Mouse (Mus musculus): ENCODE data around the gene Hdac4. TPM values are rescaled to one million over a fixed set of nuclear protein-coding genes. Genes with fewer than 3 reads are reported as not detected.
A peak's percentile ranks its signal among the peaks of the same experiment; 100 is the strongest.

Gene Hdac4
- total RNA-seq, 2 experiments from 2014 or later, result 97.2 to 106 TPM

DNA sequence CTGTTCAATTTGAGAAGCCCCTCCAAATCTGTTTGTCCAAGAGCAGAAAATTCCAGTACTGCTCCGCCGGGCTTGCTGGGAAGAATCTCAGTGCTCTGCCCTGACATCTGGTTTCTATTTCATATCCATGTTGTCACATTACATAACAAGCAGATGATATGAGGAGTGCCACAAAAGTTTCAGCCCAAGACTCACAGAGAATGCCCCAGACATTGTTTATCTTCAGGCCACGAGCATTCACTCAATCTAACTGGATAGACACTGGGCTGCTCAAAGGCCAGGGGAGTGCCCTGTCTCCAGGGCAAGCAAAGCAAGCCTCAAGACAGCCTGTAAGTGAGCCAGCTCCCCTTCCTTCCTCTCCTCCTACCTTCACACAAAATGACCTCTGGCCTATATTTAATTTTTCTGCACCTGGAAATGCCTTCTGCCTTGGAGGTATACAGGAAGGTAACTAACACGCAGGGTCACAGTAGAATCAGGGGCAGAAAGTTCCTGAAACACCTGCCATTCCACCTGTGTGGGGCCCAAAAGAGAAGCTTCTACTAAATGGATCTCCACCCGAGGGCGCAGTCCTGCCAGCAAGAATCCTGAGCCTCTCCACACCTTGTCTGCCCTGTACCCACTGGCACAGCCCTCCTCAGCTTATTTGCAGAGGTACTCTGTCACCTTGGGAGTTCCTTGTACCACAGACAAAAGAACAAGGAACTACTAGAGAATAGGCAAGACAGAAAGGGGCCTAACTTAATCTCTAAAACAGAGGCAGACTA lies 82.1 kb downstream of the Hdac4 start:
- no peak for DNase-seq (ENCODE audit: low spot score in 2 of 2)
- Histone ChIP-seq H3K4me3 (no peak overlapping the region), H3K27ac (peak overlapping the region; percentile 44; the same call in 1 of the 2 replicates)
- TF ChIP-seq CTCF (conservative IDR thresholded peaks at IDR 0.05), result no peak

DNA sequence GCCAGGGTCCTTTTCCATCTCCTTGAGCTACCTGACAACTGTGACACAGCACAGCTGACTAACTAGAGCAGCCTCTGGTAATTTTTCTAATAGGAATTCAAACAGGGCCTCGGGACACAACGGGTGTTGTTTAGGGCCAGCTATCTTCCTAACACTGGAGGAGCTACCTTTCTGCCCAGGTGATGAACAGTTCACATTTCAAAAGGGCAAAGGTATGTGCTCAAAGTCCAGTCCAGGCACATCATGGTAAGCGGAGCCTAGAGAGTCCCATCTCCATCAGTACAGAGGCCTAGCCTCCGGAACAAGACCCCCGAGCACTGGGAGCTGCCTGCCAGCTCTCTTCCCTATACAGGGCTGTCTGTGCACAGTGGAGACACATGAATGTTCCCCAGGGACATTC lies 82.9 kb downstream of the Hdac4 start:
- Histone ChIP-seq H3K4me3 (no peak overlapping the region), H3K27ac (peak overlapping the region; percentile 44; the same call in 1 of the 2 replicates)
- DNase-seq (ENCODE audit: low spot score in 2 of 2), result no peak
- no peak for TF ChIP-seq CTCF (conservative IDR thresholded peaks at IDR 0.05)

DNA sequence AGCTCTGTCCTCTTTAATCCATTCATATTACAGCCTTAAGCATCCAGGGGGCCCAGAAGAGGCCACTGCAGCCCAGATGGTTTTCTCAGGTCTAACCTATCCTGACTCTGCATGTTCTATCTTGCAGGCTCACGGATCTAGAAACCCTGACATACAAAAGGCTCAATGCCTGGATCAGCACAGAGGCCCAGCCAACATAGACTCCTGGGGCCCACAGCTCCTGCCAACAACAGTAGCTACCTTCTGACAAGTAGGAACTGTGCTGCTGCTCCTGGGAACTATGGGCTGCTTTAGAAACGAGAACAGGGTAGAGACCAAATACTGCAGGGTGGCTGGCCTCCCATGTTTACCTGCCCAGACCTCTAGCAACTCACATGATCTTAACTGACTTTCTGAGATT lies 83.9 kb downstream of the Hdac4 start:
- TF ChIP-seq CTCF (conservative IDR thresholded peaks at IDR 0.05), result no peak
- no peak overlapping the region for H3K4me3 ChIP-seq
- H3K27ac ChIP-seq, result no peak overlapping the region
- no peak for DNase-seq (ENCODE audit: low spot score in 2 of 2)

DNA sequence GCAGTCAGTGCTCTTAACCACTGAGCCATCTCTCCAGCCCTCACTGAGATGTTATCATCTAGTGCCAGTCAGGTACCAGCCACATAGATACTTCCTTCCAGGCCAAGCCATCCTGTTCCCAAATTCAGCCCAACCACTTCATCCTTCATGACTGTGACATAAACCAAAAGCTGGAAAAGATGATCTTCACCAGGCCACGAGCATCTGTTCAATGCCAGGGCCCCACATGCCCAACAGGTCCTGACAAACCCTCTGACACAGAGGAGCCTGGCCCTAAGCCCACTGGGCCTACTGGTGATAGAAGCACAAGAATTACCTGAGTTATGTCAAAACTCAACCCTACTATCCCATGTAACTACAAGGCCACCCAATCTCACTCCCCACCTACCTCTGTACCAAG lies 84.5 kb downstream of the Hdac4 start:
- DNase-seq (ENCODE audit: low spot score in 2 of 2), result no peak
- TF ChIP-seq CTCF (conservative IDR thresholded peaks at IDR 0.05), result no peak
- Histone ChIP-seq H3K27ac (no peak overlapping the region), H3K4me3 (no peak overlapping the region)

DNA sequence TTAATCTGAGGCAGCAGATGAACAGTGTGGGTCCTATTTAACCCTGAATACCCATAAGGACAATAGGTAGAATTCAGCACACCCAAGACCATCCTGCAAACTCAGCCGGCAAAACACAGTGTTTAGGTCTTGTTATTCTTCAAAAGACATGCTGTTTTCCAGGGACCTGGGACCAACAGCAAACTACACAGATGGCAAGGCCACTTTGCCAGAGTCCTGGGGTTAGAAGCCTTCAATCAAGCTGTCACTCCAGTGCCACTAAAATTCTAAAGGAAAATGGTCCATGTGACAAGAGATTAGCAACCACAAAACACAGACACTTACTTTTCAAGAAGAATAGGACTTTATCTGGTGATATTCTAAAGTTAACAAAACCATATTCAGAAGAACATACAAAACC lies 86.3 kb downstream of the Hdac4 start:
- H3K27ac ChIP-seq, result no peak overlapping the region
- no peak for TF ChIP-seq CTCF (conservative IDR thresholded peaks at IDR 0.05)
- no peak for DNase-seq (ENCODE audit: low spot score in 2 of 2)

DNA sequence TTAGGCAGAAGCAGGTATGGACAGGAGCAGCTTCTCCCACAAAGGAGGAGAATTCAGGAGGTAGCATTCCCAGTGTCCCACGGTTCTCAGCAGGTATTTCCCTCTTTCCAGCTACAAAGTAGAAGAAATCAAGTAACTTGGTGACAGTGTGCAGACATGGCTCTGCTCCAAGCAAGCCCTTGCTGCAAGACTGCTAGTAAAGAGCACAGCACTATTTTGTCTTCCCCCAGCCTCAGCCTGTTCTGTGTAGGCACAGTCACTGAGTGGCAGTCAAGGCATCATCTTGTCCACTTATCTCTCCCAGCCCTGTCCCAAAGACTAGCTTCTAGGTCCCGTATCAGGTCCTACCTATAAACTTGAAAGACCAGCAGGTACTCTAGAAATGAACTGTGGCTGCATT lies 86.9 kb downstream of the Hdac4 start:
- DNase-seq (ENCODE audit: low spot score in 2 of 2), result no peak
- Histone ChIP-seq H3K27ac (no peak overlapping the region), H3K4me3 (no peak overlapping the region)
- no peak for TF ChIP-seq CTCF (conservative IDR thresholded peaks at IDR 0.05)

More for the DNA sequence above, 86.3 kb downstream of the Hdac4 start:
- H3K4me3 ChIP-seq, result no peak overlapping the region

DNA sequence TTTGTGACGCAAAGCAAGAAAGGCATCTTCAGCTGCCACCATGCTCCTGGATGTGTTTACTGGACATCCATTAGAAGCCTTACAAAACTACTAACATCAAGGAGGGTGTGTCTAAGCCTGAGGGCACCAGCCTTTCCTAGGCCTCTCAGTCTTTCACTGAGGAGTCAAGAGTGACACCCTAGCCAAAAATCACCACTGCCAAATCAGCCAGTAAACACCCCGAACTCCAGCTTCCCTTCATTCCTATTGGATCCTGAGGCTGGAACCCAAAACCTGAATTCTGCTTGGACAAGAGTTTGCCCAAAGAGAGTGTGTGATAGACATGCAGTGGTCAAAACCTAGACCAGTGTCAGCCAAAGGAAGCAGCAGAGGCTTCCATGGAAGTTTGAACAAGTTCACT lies 87.5 kb downstream of the Hdac4 start:
- no peak overlapping the region for H3K4me3 ChIP-seq
- DNase-seq (ENCODE audit: low spot score in 2 of 2), result no peak
- TF ChIP-seq CTCF (conservative IDR thresholded peaks at IDR 0.05), result no peak
- H3K27ac ChIP-seq, result no peak overlapping the region

DNA sequence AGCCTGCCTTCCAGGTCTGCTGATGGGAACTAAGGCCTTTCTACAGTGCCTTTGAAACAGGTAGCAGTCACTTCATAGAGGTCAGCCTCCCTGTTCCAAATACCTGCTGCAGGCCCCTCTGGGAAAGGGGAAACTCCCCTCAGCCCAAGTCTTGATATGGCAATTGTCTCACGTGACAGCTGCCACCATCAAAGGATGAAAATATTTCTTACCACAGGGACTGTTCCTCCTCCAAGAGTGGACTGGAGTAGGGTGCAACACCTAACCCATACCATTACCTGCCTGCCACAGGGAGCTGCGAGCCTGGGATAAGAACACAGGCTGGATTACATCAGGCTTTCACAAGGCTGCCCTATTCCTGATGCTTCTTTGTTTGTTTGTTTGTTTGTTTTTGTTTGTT lies 88.0 kb downstream of the Hdac4 start:
- Histone ChIP-seq H3K4me3 (no peak overlapping the region), H3K27ac (no peak overlapping the region)
- TF ChIP-seq CTCF (conservative IDR thresholded peaks at IDR 0.05), result no peak

DNA sequence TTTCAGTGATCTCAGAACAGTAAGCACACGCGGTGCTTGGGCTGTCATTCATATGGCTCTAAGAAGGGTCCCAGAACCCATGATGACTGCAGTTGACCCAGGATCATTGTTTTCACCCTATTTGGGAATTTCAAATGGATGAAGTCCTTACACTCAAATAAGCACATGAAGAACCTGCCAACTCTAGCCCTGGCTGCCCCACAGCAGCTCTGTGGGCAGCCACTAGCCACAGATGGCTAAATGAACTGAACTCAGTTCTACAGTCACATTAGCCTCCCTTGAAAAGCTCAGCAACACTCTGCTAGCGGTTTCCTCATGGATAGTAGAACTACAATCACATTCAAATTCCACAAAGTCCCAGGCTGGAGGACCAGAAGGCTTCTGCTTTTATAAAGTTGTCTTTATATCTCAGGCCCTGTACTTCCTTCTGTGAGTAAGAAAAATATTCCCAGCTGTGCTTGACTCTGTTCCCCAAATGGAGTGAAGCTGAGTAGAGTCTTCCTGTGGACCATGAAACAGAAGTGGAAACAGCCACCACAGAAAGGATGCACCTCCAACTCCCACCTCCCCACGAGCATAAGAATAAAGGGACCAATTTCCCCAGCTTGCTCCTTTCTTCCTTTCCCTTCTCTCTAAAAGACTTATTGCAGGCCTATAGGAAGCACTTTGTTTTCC lies 88.9 kb downstream of the Hdac4 start:
- TF ChIP-seq CTCF (conservative IDR thresholded peaks at IDR 0.05), result no peak
- Histone ChIP-seq H3K4me3 (no peak overlapping the region), H3K27ac (peak overlapping the region; percentile 36; the same call in 1 of the 2 replicates)
- no peak for DNase-seq (ENCODE audit: low spot score in 2 of 2)

More for the DNA sequence above, 88.0 kb downstream of the Hdac4 start:
- no peak for DNase-seq (ENCODE audit: low spot score in 2 of 2)

DNA sequence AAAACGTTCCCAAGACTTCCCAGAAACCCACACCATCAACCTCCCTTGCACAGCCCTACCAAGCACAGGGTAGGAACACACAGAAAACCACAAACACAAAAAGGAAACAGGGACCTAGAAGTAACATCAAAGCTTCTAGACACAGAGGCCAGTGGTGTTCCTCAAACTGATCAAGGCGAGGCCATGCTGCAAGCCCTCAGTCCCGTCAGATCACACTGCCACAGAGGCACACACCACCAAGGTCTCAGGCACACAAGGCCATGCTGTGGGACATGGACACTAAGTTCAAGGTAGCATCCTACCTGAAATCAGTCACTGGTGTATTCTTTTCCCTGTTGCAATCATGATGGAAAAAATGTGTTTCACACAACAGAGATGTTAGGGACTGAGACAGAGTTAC lies 90.8 kb downstream of the Hdac4 start:
- H3K27ac ChIP-seq, result no peak overlapping the region
- no peak overlapping the region for H3K4me3 ChIP-seq
- TF ChIP-seq CTCF (conservative IDR thresholded peaks at IDR 0.05), result no peak
- no peak for DNase-seq (ENCODE audit: low spot score in 2 of 2)

DNA sequence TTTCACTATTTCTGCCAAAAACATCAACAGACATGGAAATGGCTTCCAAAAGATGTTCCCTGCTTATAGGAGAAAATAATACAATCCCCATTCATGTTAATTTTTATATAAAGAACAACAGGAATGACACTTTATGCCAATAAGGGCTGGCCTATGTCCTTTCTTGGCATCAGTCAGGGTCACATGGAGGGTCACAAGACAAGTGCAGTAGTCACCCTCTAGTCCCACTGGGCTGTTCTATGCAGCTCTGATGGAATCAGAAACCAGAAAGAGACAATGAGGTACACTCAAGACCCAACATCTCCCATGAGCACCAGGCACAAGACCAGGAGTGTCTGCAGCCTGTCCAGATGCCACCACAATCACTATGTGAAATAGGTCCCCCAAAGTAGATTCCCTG lies 91.5 kb downstream of the Hdac4 start:
- DNase-seq (ENCODE audit: low spot score in 2 of 2), result no peak
- no peak for TF ChIP-seq CTCF (conservative IDR thresholded peaks at IDR 0.05)
- Histone ChIP-seq H3K4me3 (no peak overlapping the region), H3K27ac (no peak overlapping the region)

DNA sequence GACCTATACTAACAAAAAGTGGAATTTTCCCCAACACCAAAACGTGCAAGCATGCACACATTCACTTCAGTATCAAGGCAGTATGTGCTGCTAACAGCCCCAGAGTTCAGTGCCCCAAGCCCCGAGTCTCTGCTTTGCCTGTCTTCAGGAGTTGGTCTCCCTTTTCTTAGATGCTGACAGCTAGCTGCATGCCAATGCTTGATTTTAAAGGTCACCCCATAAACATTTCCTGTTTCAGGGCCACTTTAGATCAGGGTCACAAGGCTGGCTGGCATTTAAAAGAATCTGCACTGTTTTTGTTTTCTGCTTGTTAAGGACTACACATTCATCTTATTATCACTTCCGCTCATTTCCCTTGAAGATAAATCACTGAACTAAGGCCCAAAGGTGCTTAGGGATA lies 92.1 kb downstream of the Hdac4 start:
- DNase-seq (ENCODE audit: low spot score in 2 of 2), result no peak
- Histone ChIP-seq H3K27ac (no peak overlapping the region), H3K4me3 (no peak overlapping the region)
- TF ChIP-seq CTCF (conservative IDR thresholded peaks at IDR 0.05), result no peak

DNA sequence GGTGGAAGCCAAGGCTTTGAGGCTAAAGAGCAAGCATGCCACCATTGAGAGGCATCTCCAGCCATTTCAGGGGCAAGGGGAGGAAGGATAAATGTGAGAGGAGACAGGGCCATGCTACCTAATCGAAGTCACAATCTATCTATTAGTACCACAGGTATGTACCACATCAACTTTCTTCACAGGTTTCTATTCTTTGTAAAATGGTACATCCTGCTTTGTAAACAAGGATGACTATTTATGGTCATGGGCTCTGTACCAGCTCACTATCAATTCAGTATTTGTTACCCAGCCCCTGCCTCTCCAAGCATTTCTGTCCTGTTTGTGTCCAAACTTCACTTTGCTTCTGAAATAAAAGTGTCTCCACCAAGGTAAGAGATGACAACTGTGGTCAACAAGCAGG lies 92.7 kb downstream of the Hdac4 start:
- TF ChIP-seq CTCF (conservative IDR thresholded peaks at IDR 0.05), result no peak
- H3K27ac ChIP-seq, result no peak overlapping the region
- no peak for DNase-seq (ENCODE audit: low spot score in 2 of 2)

DNA sequence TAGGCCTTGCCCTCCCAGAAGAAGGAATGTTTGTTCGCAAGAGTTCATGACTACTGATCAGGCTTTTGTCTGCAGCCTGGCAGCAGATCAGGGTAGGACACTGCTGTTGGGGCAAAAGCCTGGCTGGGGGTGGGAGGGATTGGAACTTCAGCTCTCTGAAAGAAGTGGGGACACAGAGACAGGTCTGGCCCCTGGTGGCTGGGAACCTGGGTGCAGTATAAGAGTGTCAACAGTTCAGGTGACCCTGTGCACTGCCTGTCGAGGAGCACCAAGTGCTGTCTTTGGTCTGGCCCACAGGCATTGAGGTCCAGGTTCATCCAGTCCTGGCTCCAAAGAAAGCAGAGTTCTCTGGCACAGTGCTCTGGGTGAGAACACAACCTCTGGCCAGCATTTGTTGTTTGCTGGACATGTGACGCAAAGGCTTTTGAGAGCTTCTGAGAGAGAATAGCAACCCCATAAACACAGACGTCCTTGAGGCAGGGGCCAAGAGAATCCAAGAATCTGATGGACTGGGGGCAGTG lies 95.1 kb downstream of the Hdac4 start:
- DNase-seq (ENCODE audit: low spot score in 2 of 2), result peak; percentile 43 to 67
- no peak overlapping the region for H3K4me3 ChIP-seq
- TF ChIP-seq CTCF (conservative IDR thresholded peaks at IDR 0.05), result peak; percentile 45
- peak overlapping the region; percentile 90 for H3K27ac ChIP-seq

More for the DNA sequence above, 92.7 kb downstream of the Hdac4 start:
- no peak overlapping the region for H3K4me3 ChIP-seq

Measured in layer of hippocampus, adult 2 months (tissue).